Mouse (Mus musculus) layer of hippocampus, postnatal 36 days (tissue): Measurements from ENCODE around the gene Slc9b1. TPM values are rescaled to one million over a fixed set of nuclear protein-coding genes. Genes with fewer than 3 reads are reported as not detected.

Source experiments
- DNase-seq, 2 experiments: peaks; one replicate each; pipeline ENCODE4 v3.0.0; 2022
- total RNA-seq, 2 experiments: library from RNA; stranded (reverse); gene quantifications; 2 replicates each; pipeline ENCODE4 v1.2.3; 2021

Gene Slc9b1
- total RNA-seq, 2 experiments from 2014 or later = not detected

DNA sequence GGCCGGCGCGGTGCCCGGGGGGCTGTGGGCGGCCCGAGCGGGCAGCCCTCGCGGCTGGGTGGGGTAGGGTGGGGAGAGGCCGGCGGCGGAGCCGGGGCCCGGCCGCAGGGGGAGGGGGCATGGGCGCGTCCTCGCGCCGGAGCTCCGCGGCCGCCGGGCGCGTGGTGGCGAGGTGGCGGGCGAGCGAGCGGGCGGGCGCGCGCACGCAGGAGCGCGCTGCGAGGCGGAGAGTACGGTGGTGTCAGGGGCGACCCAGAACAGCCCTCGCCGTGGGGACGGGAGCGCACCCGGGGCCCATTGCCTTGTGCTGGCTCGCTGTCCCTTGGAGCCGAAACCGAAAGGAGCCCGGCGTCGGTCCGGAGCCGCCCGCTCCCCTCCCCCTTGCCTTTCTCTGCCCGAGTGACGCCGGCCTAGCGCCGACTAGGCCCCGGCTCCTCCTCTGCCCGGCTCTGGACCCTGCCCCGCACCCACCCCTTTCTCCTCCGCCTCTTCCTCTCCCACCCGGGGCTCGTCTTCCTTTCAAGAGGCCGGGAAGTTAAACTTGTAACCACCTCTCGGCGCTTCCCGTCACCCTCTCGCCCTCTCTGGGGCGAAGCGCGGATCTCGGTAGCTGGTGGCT is 91.2 kb downstream of the Slc9b1 start:
- peak; percentile 76 to 77 for DNase-seq

DNA sequence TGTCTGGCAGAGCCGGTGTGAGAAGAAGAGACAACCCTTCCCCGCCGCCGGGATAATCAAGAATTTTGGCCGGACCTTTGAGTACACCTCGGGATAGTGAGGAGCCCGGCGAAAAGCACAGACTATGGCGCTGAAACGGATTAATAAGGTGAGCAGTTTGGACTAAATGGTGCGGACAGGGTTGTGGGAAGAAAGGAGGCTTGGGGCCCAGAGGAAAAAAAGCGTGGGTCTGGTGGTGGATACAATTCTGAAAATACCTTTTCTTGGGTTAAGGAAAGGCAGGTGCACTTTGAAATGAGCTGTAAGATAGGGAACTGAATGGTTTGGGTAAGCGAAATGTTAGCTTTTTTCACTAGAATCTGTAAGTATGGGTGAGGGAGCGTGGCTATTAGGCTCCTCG is 91.8 kb downstream of the Slc9b1 start:
- no peak for DNase-seq

DNA sequence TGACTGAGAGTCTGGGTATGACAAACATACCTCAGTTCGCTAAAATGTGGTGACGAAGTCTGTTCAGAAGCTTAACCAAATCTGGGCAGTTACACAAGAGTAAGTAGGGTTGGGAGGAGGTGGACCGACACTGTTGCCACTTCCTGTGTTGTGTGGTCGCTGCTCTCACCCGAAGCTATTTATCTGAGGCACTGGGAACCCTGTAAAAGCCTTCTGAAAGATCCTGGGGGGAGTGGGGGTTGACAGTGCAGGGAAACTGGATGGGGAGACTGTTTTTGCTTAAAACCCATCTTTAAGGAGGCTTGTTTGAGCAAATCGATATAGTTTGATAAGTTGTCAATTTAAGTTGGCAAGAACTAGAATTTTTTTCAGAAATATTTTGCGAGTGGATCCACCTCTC is 92.4 kb downstream of the Slc9b1 start:
- peak in 1 of 2 experiments; percentile 10 for DNase-seq

DNA sequence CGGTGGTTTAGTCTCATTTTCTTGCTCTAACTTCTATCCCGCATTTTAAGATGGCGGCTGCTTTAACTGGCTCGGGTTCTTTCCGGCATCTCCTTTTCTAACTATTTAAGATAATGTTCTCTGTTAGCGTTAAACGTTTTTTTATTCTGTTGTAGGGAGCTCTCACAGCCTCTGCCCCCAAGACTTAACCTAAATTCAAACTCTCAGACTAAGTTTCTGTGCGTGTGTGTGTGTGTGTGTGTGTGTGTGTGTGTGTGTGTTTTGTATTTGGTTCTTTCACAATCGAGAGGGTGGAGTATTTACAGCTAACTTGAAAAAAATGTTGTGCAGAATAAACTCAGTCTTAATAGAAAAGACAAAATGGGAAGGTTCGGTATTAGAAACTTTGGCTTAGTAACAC is 92.8 kb downstream of the Slc9b1 start:
- DNase-seq = no peak

DNA sequence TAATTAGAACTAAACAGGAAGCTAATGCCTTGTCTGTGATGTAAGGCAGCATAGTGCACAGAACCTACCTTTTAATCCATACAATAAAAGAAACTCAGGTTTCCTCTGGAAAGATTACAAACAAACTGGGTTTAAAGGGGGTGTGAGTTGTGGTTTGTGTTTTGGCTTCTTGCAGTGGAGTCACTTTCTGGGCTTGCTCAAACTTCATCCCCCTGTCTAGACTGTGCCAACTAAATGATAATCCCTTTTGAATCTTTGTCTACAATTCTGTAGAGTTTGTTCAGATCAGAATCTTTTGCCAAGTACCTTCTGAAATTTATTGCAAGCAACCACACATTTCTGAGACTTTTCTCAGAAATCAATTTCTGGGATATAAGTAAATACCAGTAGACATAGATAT is 97.1 kb downstream of the Slc9b1 start:
- no peak for DNase-seq

Other genes starting within 250 kb of the Slc9b1 start
- gene Cenpe, start 135.5 kb upstream of the Slc9b1 start, total RNA-seq = 1 to 10 TPM; 2.2 to 2.3 TPM
- 1 to 10 TPM; 2.9 to 5.7 TPM for gene Bdh2, start 66.8 kb upstream of the Slc9b1 start, total RNA-seq
- 1 to 10 TPM; 2.7 to 3.9 TPM for gene Slc9b2, start 40.3 kb upstream of the Slc9b1 start, total RNA-seq
- 10 to 100 TPM; 34.9 to 36.5 TPM for gene Cisd2, start 75.9 kb downstream of the Slc9b1 start, total RNA-seq
- gene Ube2d3, start 90.1 kb downstream of the Slc9b1 start, total RNA-seq = 100 to 1,000 TPM; 251 to 252 TPM
- gene Manba, start 137.6 kb downstream of the Slc9b1 start, total RNA-seq = 1 to 10 TPM; 7.6 to 8.2 TPM